ENCODE assay signal across 16 mouse cellular contexts in genomic region chrX:93644022-93644421, GRCm38 (mm10). TPM values are rescaled to one million over a fixed set of nuclear protein-coding genes. Genes with fewer than 3 reads are reported as not detected.
A peak's percentile ranks its signal among the peaks of the same experiment; 100 is the strongest.
DNase-seq lines count a peak whose midpoint lies in the region; ATAC-seq lines count a peak whose summit lies in the region.
"Had no signal": no experiment of that assay in that cellular context is flagged by ENCODE, and none has a peak within 500 bp of the region (broad histone marks: within the 10 kb centered on the region; RNA-seq: fewer than 3 reads in every experiment).

No protein-coding gene starts in this region.

- peak; percentile 65 for DNase-seq in MEL-GATA-1-ER (ENCODE audit: extremely low read depth, low read depth)
- DNase-seq in adrenal gland, postnatal 10 days: no peak
- no peak for DNase-seq in cerebellum, postnatal 25 days
- DNase-seq in kidney, postnatal 36 days: no peak
- DNase-seq: adrenal gland, adult 2 months; adrenal gland, postnatal 14 days; adrenal gland, postnatal 36 days; cerebellum, adult 11 months; cerebellum, adult 18-20 months; cerebellum, adult 8-10 months; cerebellum, adult 9-11 months; cerebellum, postnatal 14 days; embryo, embryonic 11 days had no signal

- ATAC-seq in common myeloid progenitor, adult 5-6 weeks (replicated peaks; ENCODE audit: low read depth, poor library complexity, severe bottlenecking): 0 out of 2 replicates have a peak, but pooled peaks have one; percentile 50
- ATAC-seq: forebrain, embryonic 13.5 days; forebrain, embryonic 16.5 days had no signal

RNA-seq across cellular contexts. Expression of gene Pcyt1b, which starts 10.6 kb away (rescaled TPM):
- total RNA-seq in common myeloid progenitor, adult 5-6 weeks (2017): 4.5 and 7.2 TPM in 2 replicates
- total RNA-seq in adrenal gland, postnatal 10 days (2021): 1 to 10 TPM; 1.3 to 1.9 TPM

RNA-seq across cellular contexts. Expression of gene Pola1, which starts 12.1 kb away (rescaled TPM):
- 144 and 170 TPM in 2 replicates for total RNA-seq in common myeloid progenitor, adult 5-6 weeks (2017)
- 10 to 100 TPM; 17.1 to 23.3 TPM for total RNA-seq in adrenal gland, postnatal 10 days (2021)
